Mouse (Mus musculus): ENCODE measurements around the gene Lsamp. TPM values are rescaled to one million over a fixed set of nuclear protein-coding genes. Genes with fewer than 3 reads are reported as not detected.

Gene Lsamp
- total and polyA plus RNA-seq, 2 experiments from 2014 or later, result 122 to 157 TPM

DNA sequence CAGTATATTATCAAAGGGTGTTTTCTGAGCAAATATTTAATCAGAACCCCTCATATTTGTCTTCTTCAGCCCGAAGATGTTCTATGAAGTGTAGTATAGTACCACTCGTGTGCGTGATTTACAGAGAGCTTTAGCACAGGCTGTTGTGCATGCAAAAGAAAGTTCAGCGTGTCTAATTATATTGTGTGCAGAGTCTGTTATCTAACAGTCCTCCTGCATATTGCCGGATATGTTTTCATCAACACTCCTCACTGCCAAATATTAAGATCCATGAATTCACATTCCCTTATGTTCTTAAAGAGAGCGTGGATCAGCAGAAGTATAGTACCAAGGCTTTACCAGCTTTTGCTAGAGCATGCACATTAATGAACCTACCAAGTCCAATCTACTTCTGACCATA, 1862.7 kb downstream of the Lsamp start:
- no peak for TF ChIP-seq CTCF (IDR thresholded peaks at IDR 0.05; ENCODE audit: low read depth)
- H3K4me1 ChIP-seq (ENCODE audit: insufficient read depth, low read length), result no peaks in the 10 kb centered on the region
- no peak overlapping the region for H3K4me2 ChIP-seq (ENCODE audit: low read depth, low read length)
- H3K27me3 ChIP-seq (ENCODE audit: insufficient read depth, low read length), result no peaks in the 10 kb centered on the region
- H3K36me3 ChIP-seq (ENCODE audit: insufficient read depth, low read length), result no peaks in the 10 kb centered on the region
- H3K4me3 ChIP-seq (ENCODE audit: low read length), result no peak overlapping the region
- ATAC-seq (no peak), DNase-seq (ENCODE audit: low spot score) (no peak)
- no peak overlapping the region for H3K9ac ChIP-seq (replicated peaks; ENCODE audit: low read length)
- no peak overlapping the region for H3K27ac ChIP-seq
- no peaks in the 10 kb centered on the region for H3K9me3 ChIP-seq (ENCODE audit: low read length)
- 70% methylated on average over 6 of the region's 6 CpGs for WGBS

DNA sequence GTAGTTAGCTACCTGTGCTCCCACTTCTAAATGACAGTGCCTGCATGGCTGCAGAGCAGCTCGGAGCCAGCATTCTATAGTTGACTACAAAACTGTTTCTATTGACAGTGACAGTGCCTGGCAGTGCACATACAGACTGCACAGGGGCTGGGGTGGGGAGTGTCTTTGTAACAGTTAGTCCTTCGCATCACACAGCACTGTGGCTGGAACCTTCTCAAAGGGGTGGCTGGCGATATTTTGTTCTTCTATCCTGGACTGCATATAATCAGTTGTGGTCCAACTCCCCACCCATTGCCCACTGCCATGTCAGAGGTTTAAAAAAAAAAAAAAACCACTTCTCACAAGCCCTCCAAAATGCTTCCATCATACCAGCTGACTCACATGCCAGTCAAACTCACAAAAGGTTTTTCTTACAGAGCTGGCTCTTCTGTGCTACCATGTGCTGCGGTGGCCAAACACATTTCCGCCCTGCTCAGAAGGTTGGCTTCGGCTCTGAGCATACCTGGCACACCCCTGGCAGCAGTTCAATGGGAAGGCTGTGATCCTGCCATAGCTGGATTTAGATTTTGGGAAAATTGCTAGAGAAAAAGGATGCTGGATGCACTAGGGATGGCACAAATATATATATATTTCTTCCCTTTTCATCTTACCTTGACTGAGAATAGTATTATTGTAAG, 1887.9 kb downstream of the Lsamp start:
- no peaks in the 10 kb centered on the region for H3K27me3 ChIP-seq (ENCODE audit: insufficient read depth, low read length)
- no peak for TF ChIP-seq CTCF (IDR thresholded peaks at IDR 0.05; ENCODE audit: low read depth)
- no peak overlapping the region for H3K27ac ChIP-seq
- H3K4me3 ChIP-seq (ENCODE audit: low read length), result no peak overlapping the region
- H3K4me1 ChIP-seq (ENCODE audit: insufficient read depth, low read length), result no peaks in the 10 kb centered on the region
- no peak overlapping the region for H3K9ac ChIP-seq (replicated peaks; ENCODE audit: low read length)
- ATAC-seq (no peak), DNase-seq (ENCODE audit: low spot score) (peak; percentile 10)
- no peaks in the 10 kb centered on the region for H3K9me3 ChIP-seq (ENCODE audit: low read length)
- no peaks in the 10 kb centered on the region for H3K36me3 ChIP-seq (ENCODE audit: insufficient read depth, low read length)
- WGBS, result 50% methylated on average over 6 of the region's 6 CpGs
- no peak overlapping the region for H3K4me2 ChIP-seq (ENCODE audit: low read depth, low read length)

DNA sequence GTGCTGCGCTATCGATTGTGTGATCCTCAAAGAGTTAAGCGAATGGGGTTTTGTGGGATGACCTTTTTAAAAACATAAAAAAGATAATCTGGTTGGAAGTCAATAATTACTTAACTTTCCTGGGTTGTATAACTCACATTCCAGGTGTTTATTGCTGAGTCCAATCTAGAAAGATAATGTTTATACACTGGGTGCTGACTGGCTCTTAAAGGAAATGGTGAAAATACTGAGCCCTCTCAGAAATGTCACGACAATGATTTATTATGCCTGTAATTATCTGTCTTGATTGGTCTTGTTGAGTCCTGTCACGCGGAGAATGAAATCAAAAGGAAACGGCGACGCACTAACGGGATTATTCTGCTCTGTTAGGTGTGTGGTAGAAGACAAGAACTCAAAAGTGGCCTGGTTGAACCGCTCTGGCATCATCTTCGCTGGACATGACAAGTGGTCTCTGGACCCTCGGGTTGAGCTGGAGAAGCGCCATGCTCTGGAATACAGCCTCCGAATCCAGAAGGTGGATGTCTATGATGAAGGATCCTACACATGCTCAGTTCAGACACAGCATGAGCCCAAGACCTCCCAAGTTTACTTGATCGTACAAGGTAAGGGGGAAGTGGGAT, 1904.5 kb downstream of the Lsamp start:
- no peaks in the 10 kb centered on the region for H3K4me1 ChIP-seq (ENCODE audit: insufficient read depth, low read length)
- no peaks in the 10 kb centered on the region for H3K9me3 ChIP-seq (ENCODE audit: low read length)
- H3K4me3 ChIP-seq (ENCODE audit: low read length), result no peak overlapping the region
- no peak overlapping the region for H3K27ac ChIP-seq
- ATAC-seq, result no peak
- H3K9ac ChIP-seq (replicated peaks; ENCODE audit: low read length), result no peak overlapping the region
- WGBS, result 65% methylated on average over 16 of the region's 16 CpGs
- H3K4me2 ChIP-seq (ENCODE audit: low read depth, low read length), result no peak overlapping the region
- DNase-seq (ENCODE audit: low spot score), result no peak
- TF ChIP-seq CTCF (IDR thresholded peaks at IDR 0.05; ENCODE audit: low read depth), result no peak
- H3K27me3 ChIP-seq (ENCODE audit: insufficient read depth, low read length), result no peaks in the 10 kb centered on the region
- no peaks in the 10 kb centered on the region for H3K36me3 ChIP-seq (ENCODE audit: insufficient read depth, low read length)

DNA sequence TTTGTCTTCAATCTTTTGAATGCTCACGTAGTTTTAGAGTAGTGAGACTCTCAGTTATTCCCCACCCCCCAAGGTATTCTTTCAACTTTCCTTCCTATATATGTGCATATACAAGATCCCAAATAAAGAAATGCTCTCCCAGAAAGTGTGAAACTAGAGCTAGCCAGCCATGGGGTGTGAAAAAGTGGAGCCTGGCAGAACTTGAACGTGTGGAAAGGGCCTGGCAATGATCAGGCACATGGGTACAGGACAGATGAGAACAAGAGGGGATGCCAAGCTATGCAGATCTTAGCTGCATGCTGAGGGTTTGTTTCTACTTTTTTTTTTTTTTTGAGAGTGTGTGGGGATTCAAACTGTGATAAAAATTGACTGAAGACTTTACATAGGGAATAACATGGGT, 1916.6 kb downstream of the Lsamp start:
- no peak overlapping the region for H3K27ac ChIP-seq
- no peak for TF ChIP-seq CTCF (IDR thresholded peaks at IDR 0.05; ENCODE audit: low read depth)
- no peak overlapping the region for H3K4me2 ChIP-seq (ENCODE audit: low read depth, low read length)
- DNase-seq (ENCODE audit: low spot score), result no peak
- H3K4me1 ChIP-seq (ENCODE audit: insufficient read depth, low read length), result no peaks in the 10 kb centered on the region
- no peaks in the 10 kb centered on the region for H3K36me3 ChIP-seq (ENCODE audit: insufficient read depth, low read length)
- ATAC-seq, result no peak
- H3K4me3 ChIP-seq (ENCODE audit: low read length), result no peak overlapping the region
- no peak overlapping the region for H3K9ac ChIP-seq (replicated peaks; ENCODE audit: low read length)
- WGBS, result 57% methylated on average over 2 of the region's 2 CpGs
- H3K9me3 ChIP-seq (ENCODE audit: low read length), result no peaks in the 10 kb centered on the region
- H3K27me3 ChIP-seq (ENCODE audit: insufficient read depth, low read length), result no peaks in the 10 kb centered on the region

DNA sequence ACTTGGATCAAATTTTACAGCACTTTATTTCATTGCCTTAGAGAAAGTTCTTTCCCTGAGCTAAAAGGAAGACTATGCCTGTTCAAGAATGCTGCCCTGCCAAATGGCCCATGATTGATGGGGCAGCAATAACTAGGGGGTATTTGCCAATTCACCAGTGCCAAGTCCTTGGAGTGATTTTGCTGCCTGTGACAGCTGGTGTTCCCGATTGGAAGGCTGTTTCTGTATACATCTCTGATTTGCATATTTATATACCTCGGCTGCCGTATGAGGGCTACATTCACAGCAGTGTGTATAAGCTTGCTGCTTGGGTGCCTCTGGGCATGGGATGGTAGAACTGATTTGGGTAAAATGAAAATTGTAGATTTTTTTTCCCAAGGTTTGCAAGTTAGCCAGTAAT, 1919.5 kb downstream of the Lsamp start:
- Histone ChIP-seq H3K27ac (no peak overlapping the region), H3K4me3 (ENCODE audit: low read length) (no peak overlapping the region), H3K4me2 (ENCODE audit: low read depth, low read length) (no peak overlapping the region), H3K27me3 (ENCODE audit: insufficient read depth, low read length) (no peaks in the 10 kb centered on the region), H3K9me3 (ENCODE audit: low read length) (no peaks in the 10 kb centered on the region), H3K9ac (replicated peaks; ENCODE audit: low read length) (no peak overlapping the region), H3K36me3 (ENCODE audit: insufficient read depth, low read length) (no peaks in the 10 kb centered on the region), H3K4me1 (ENCODE audit: insufficient read depth, low read length) (no peaks in the 10 kb centered on the region)
- 21% methylated on average over 3 of the region's 3 CpGs for WGBS
- ATAC-seq (0 out of 2 replicates have a peak, but pooled peaks have one; percentile 56), DNase-seq (ENCODE audit: low spot score) (peak; percentile 68)
- no peak for TF ChIP-seq CTCF (IDR thresholded peaks at IDR 0.05; ENCODE audit: low read depth)

DNA sequence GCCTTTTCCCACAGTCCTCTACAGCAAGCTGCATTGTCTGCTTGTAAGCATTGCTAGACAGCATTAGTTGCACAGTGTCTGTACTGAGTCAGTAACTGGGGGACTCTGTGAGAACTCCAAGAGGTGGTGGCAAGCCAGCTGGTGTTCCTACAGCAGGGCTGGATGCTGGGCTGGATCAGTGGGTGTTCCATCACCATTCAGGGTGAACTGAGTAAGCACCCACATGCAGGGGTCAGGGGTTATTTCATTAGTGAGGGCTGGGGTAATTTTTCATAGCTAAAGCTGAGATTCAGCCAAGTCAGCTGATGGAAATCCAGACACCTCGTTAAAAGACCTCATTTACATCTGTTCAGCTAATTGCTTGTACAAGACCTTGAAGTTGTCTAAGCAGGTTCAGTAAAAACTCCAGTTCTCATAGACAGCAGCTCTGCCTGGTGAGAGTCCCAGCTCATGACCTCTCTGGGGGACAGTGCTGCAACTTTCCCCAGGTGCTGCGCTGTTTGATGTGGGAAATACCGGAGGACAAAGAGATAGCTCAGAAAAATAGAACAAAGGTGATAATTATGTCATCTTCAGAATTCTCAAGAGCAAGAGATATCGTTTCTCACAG, 1928.5 kb downstream of the Lsamp start:
- 57% methylated on average over 4 of the region's 4 CpGs for WGBS
- no peak overlapping the region for H3K27ac ChIP-seq
- DNase-seq (ENCODE audit: low spot score), result no peak

DNA sequence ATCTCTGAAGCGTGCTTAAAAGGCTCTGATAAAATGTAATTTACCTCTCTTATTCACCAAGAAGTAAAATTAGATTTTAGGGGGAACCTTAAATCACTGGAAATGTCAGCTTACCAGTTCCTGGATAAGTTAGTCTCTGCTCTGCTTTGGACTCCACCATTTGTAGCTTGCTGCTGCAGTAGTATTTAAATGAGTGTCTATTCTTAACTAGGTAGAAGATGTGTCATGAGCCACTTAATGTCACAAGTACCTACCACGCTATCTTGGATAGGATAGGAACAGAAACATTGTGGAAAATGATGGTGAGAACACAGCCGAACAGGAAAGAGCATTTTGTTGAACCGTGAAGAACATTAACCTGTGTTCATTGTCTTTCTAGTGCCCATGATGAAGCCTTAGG, 1929.2 kb downstream of the Lsamp start:
- ATAC-seq (no peak), DNase-seq (ENCODE audit: low spot score) (no peak)
- Histone ChIP-seq H3K36me3 (ENCODE audit: insufficient read depth, low read length) (no peaks in the 10 kb centered on the region), H3K27ac (no peak overlapping the region), H3K4me2 (ENCODE audit: low read depth, low read length) (no peak overlapping the region), H3K27me3 (ENCODE audit: insufficient read depth, low read length) (no peaks in the 10 kb centered on the region), H3K4me1 (ENCODE audit: insufficient read depth, low read length) (no peaks in the 10 kb centered on the region), H3K4me3 (ENCODE audit: low read length) (no peak overlapping the region), H3K9ac (replicated peaks; ENCODE audit: low read length) (no peak overlapping the region), H3K9me3 (ENCODE audit: low read length) (no peaks in the 10 kb centered on the region)
- TF ChIP-seq CTCF (IDR thresholded peaks at IDR 0.05; ENCODE audit: low read depth), result no peak
- WGBS, result 83% methylated on average over 4 of the region's 4 CpGs

More for the DNA sequence above, 1928.5 kb downstream of the Lsamp start:
- Histone ChIP-seq H3K4me3 (ENCODE audit: low read length) (no peak overlapping the region), H3K4me1 (ENCODE audit: insufficient read depth, low read length) (no peaks in the 10 kb centered on the region), H3K36me3 (ENCODE audit: insufficient read depth, low read length) (no peaks in the 10 kb centered on the region), H3K4me2 (ENCODE audit: low read depth, low read length) (no peak overlapping the region), H3K9ac (replicated peaks; ENCODE audit: low read length) (no peak overlapping the region), H3K9me3 (ENCODE audit: low read length) (no peaks in the 10 kb centered on the region), H3K27me3 (ENCODE audit: insufficient read depth, low read length) (no peaks in the 10 kb centered on the region)
- TF ChIP-seq CTCF (IDR thresholded peaks at IDR 0.05; ENCODE audit: low read depth), result no peak
- ATAC-seq, result no peak
